Mouse (Mus musculus) lung, postnatal 10 days (tissue): ENCODE data around the gene Mctp1.
A peak's percentile ranks its signal among the peaks of the same experiment; 100 is the strongest.

ENCODE experiments used
- DNase-seq: peaks from one replicate; pipeline ENCODE4 v3.0.0; 2021

The Mctp1 gene

GRCm38 (mm10) chr13:77002628-77003027 lies 618.3 kb downstream of the Mctp1 start:
- no peak for DNase-seq

GRCm38 (mm10) chr13:77003684-77004083 lies 619.3 kb downstream of the Mctp1 start:
- no peak for DNase-seq

- no peak for DNase-seq
These were observed 634.5 kb downstream of the Mctp1 start for GRCm38 (mm10) chr13:77018851-77019250.

GRCm38 (mm10) chr13:77029594-77029993 lies 645.3 kb downstream of the Mctp1 start:
- no peak for DNase-seq

- no peak for DNase-seq
These were observed 659.0 kb downstream of the Mctp1 start for GRCm38 (mm10) chr13:77043375-77043774.

- DNase-seq, result no peak
These were observed 661.0 kb downstream of the Mctp1 start for GRCm38 (mm10) chr13:77045375-77045774.

GRCm38 (mm10) chr13:77046416-77046815 lies 662.1 kb downstream of the Mctp1 start:
- DNase-seq, result no peak

- peak; percentile 6 for DNase-seq
These were observed 663.0 kb downstream of the Mctp1 start for GRCm38 (mm10) chr13:77047179-77047931.

- DNase-seq, result no peak
These were observed 664.1 kb downstream of the Mctp1 start for GRCm38 (mm10) chr13:77048461-77048860.

- no peak for DNase-seq
These were observed 665.4 kb downstream of the Mctp1 start for GRCm38 (mm10) chr13:77049736-77050135.

- no peak for DNase-seq
These were observed 678.9 kb downstream of the Mctp1 start for GRCm38 (mm10) chr13:77063221-77063620.

- no peak for DNase-seq
These were observed 684.5 kb downstream of the Mctp1 start for GRCm38 (mm10) chr13:77068847-77069246.

GRCm38 (mm10) chr13:77072030-77072429 lies 687.7 kb downstream of the Mctp1 start:
- DNase-seq, result no peak
